Mouse (Mus musculus) neural tube, embryonic 12.5 days (tissue): ENCODE measurements around the gene Syvn1. TPM values are rescaled to one million over a fixed set of nuclear protein-coding genes. Genes with fewer than 3 reads are reported as not detected.

Source experiments
- ATAC-seq: fragments of 200-750 bp; cut with Nextera tagmentation; 2 replicates; pipeline ENCODE4 v1.8.0; 2017; ENCODE audit warnings: low read depth, mild to moderate bottlenecking, moderate TSS enrichment, moderate library complexity; ENCODE audit not compliant: low FRiP score
- H3K27ac ChIP-seq: fragments of 300-500 bp; sonication (generic); 2 replicates; pipeline ENCODE4 v1.5.1; 2016
- H3K27me3 ChIP-seq: fragments of 300-500 bp; sonication (generic); replicated peaks from 2 replicates; pipeline ENCODE4 v1.6.1; 2016; ENCODE audit warnings: mild to moderate bottlenecking
- H3K36me3 ChIP-seq: fragments of 300-500 bp; sonication (generic); 2 replicates; pipeline ENCODE4 v1.6.1; 2016; ENCODE audit warnings: mild to moderate bottlenecking
- H3K4me1 ChIP-seq: fragments of 300-500 bp; sonication (generic); 2 replicates; pipeline ENCODE4 v1.6.1; 2016
- H3K4me2 ChIP-seq: fragments of 300-500 bp; sonication (generic); replicated peaks from 2 replicates; pipeline ENCODE4 v1.6.1; 2016; ENCODE audit warnings: mild to moderate bottlenecking
- H3K4me3 ChIP-seq: fragments of 300-500 bp; sonication (generic); 2 replicates; pipeline ENCODE4 v1.5.1; 2016
- H3K9ac ChIP-seq: fragments of 300-500 bp; sonication (generic); 2 replicates; pipeline ENCODE4 v1.6.1; 2016; ENCODE audit warnings: mild to moderate bottlenecking
- H3K9me3 ChIP-seq: fragments of 300-500 bp; sonication (generic); 2 replicates; pipeline ENCODE4 v1.6.1; 2016; ENCODE audit warnings: mild to moderate bottlenecking
- WGBS: fragments of 180-500 bp; shearing (Covaris S2); methylation state at CpG from one replicate; pipeline ENCODE4 v1.1.7; 2016; 5-methylcytosine and 5-hydroxymethylcytosine counted together
- polyA plus RNA-seq: library from polyadenylated mRNA; unstranded; fragments of >200 nt; fragmentation: Nextera tagmentation; extraction: Ambion mirVana; gene quantifications from 2 replicates; pipeline ENCODE4 v1.2.1, GENCODE M21; 2016

Syvn1 gene
- polyA plus RNA-seq, 1 experiment from 2014 or later = 35.2 TPM

DNA sequence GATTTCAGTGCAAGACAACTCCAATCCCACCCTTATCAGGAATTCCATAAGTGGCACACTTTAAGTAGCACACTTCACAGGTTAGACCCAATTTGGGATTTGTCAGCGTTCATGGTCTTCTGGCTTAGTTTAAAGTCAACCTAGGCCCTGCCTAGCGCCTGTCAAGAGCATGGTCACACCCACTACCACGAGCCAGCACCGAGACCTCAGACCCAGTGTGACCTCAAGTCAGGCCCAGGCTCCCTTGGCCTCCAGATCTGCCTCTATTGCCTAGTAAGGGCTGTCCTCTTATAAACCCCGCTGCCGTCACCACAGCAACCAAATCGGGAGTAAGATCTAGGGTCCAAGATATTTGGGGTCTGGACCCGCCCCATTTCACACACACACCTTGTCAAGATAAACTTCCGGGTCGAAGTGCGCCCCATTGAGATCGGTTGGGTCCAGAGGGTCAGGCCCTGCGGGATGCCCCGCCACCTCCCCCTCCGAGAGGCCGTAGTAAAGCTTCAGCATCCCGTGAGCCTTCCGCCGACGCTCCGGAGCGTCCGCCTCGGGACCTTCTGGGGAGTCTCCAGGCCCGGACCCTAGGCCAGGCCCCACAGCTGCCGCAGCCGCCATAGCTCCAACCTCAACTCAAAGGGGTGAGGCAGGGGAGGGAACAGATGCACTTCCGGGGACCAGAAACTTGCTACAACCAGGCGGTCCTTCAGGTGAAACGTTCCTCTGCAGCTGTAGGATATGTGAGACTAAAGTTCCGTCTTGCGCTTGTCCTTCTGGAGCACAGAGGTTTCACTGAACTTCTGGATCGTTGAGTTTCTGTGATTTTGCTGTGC lies 30.4 kb downstream of the Syvn1 start, which contains the start of gene Vps51:
Gene Vps51, minus strand, starts transcription at position 668 of the 830 bp plus-strand sequence.
- Histone ChIP-seq H3K4me3 (peak within 1 kb of the TSS; percentile 69), H3K4me2 (peak within 1 kb of the TSS; percentile 92), H3K4me1 (peaks cover 8% of the 10 kb centered on the region), H3K36me3 (peaks cover 37% of the 10 kb centered on the region), H3K9ac (peak within 1 kb of the TSS; percentile 61), H3K9me3 (no peaks in the 10 kb centered on the region), H3K27ac (peak within 1 kb of the TSS; percentile 67; the same call in 1 of the 2 replicates), H3K27me3 (no peaks in the 10 kb centered on the region)
- peak; percentile 82 for ATAC-seq
- 2% methylated on average over 33 of the region's 33 CpGs for WGBS

DNA sequence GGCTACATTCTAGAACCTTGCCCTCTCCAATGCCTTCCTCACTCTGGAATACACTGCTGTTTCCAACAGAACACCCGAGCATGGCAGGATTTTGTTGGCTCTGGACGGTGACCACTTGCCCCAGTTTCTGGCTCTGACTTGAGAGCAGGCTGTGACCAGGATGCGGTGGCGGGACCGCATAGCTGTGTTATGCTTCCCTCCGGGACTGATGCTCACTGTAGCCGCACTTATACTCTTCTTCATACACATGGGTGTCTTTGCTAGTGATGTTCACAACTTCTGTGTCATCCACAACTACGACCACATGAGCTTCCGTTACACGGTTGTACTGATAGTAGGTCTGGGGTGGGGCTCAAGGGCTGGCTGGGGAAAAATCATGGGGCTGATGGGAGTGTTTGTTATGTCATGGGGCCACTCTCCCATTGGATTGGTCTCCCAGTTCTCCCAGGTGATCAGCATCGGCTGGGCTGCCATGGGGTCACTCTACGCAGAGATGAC lies 33.7 kb downstream of the Syvn1 start, which contains the start of gene Tmem262:
Gene Tmem262, plus strand, starts transcription at position 51 of the 498 bp plus-strand sequence.
- Histone ChIP-seq H3K9ac (no peak within 1 kb of the TSS), H3K4me1 (peaks cover 19% of the 10 kb centered on the region), H3K4me2 (no peak within 1 kb of the TSS), H3K27ac (no peak within 1 kb of the TSS), H3K36me3 (peaks cover 27% of the 10 kb centered on the region), H3K9me3 (no peaks in the 10 kb centered on the region), H3K27me3 (no peaks in the 10 kb centered on the region), H3K4me3 (no peak within 1 kb of the TSS)
- WGBS = 95% methylated on average over 12 of the region's 12 CpGs
- ATAC-seq = no peak

DNA sequence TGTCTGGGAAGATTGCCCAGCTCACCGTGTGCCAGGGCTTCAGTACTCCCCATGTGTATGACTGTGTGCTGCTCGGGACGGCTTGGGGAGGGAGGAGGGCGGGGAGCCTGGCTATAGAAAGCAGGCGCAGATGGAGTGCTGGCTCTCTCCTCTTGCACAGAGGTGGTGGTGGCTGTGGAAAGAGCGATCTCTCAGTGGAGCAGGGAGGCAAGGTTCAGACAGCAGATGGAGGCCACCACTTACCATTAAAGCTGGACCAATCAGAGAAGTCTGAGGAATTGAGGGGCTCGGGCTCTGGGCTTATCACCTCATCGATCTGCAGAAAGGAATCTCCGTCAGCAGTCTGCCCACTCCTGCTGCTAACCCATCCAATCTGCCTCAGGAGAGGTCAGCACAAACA lies 35.8 kb downstream of the Syvn1 start, which contains the start of gene Gm28374:
Gene Gm28374, minus strand, starts transcription at position 101 of the 400 bp plus-strand sequence.
- 92% methylated on average over 9 of the region's 9 CpGs for WGBS
- peaks cover 22% of the 10 kb centered on the region for H3K4me1 ChIP-seq
- H3K27me3 ChIP-seq = no peaks in the 10 kb centered on the region
- H3K4me2 ChIP-seq = no peak within 1 kb of the TSS
- no peak within 1 kb of the TSS for H3K27ac ChIP-seq
- H3K9ac ChIP-seq = no peak within 1 kb of the TSS
- H3K36me3 ChIP-seq = peaks cover 29% of the 10 kb centered on the region
- H3K4me3 ChIP-seq = no peak within 1 kb of the TSS
- no peaks in the 10 kb centered on the region for H3K9me3 ChIP-seq
- no peak for ATAC-seq

DNA sequence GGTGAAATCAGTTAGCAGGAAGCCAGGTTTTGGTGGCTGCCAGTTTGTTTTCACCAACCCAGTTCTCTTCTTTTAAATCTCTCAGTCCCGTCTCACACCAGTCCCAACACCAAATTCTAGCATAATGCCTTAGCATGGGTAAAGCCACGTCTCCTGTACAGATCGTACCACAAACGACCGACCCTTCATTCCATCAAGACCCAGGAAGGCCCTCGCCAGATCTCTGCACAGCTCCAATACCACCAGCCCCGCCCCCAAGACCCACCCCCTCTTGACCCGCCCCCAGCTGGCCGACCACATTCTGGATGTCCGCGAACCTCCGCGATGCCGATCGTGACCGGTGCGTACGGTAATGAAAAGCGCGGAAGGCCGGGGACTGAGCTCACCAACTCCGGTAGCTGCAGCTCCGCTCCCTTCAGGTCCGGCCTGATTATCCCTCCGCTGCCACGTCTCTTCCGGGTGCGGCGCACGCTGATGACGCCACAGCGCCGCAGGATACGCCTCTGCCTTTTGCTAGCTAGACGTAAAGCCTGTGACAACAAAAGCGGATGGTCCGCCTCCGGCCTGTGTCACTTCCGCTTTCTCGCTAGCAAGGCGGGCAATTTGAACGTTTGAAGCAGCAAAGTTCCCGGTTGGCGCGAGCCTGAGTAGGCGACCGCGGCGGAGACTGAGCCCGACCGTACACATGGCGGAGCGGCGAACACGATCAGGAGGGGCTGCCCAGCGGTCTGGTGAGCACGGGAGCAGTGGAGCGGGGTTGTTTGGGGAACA lies 38.3 kb downstream of the Syvn1 start, which contains the start of the genes Zfpl1 and Cdca5:
Gene Zfpl1, minus strand, starts transcription at position 479 of the 771 bp plus-strand sequence.
Gene Cdca5, plus strand, starts transcription at position 506 of the 771 bp plus-strand sequence.
- peak within 1 kb of the TSS; percentile 84 for H3K4me2 ChIP-seq
- no peaks in the 10 kb centered on the region for H3K9me3 ChIP-seq
- peak; percentile 86 for ATAC-seq
- peaks cover 22% of the 10 kb centered on the region for H3K4me1 ChIP-seq
- peak within 1 kb of the TSS; percentile 73 for H3K9ac ChIP-seq
- H3K27me3 ChIP-seq = no peaks in the 10 kb centered on the region
- under 1% methylated on average over 58 of the region's 58 CpGs for WGBS
- H3K36me3 ChIP-seq = peaks cover 41% of the 10 kb centered on the region
- H3K27ac ChIP-seq = no peak within 1 kb of the TSS
- peak within 1 kb of the TSS; percentile 71 for H3K4me3 ChIP-seq

DNA sequence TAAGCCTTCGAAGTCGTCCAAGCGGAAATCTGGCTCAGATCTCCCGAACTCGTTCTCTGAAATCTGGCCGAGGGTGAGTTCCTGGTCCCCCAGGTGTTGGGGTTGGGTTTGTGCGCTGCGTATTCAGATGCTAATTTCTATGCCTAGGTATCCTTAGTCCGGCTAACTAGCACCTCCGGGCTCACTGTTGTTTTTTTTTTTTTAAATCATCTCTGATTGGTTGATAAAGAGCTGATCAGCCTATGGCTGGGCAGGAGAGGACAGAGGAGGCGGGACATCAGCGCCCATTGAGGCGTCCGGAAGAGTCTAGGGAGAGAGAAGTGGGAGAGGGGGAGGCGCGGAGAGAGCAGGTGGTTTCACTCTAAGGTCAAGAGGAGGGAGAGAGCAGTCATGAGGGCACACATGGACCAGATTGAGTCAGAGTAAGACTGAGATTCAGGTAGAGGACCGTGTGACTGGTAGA lies 39.1 kb downstream of the Syvn1 start:
- H3K27me3 ChIP-seq = no peaks in the 10 kb centered on the region
- H3K27ac ChIP-seq = no peak overlapping the region
- peak overlapping the region; percentile 84 for H3K4me2 ChIP-seq
- no peaks in the 10 kb centered on the region for H3K9me3 ChIP-seq
- peaks cover 41% of the 10 kb centered on the region for H3K36me3 ChIP-seq
- peaks cover 22% of the 10 kb centered on the region for H3K4me1 ChIP-seq
- H3K9ac ChIP-seq = peak overlapping the region; percentile 44; the same call in 1 of the 2 replicates
- H3K4me3 ChIP-seq = peak overlapping the region; percentile 71
- WGBS = under 1% methylated on average over 17 of the region's 17 CpGs
- ATAC-seq = peak; percentile 86

DNA sequence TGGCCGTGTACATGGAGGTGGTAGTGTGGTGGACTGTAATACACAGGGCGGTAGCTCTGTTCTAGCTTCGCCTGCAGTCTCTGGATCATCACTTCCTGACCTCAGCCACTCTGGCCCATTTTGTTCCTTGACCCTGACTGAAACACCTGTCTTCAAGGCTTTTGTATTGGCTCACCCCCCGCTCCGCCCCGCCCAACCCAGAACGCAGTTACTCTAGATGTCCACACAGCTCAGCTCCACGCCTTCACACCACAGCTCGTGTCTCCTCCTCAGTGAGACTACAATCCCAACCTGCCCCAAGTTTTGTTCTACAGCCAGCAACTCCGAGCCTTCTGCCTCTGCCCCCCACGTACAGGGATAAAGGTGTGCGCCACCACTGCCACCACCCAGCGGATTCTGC lies 42.5 kb downstream of the Syvn1 start:
- Histone ChIP-seq H3K4me2 (no peak overlapping the region), H3K36me3 (peaks cover 42% of the 10 kb centered on the region), H3K9ac (no peak overlapping the region), H3K27ac (no peak overlapping the region), H3K9me3 (no peaks in the 10 kb centered on the region), H3K27me3 (no peaks in the 10 kb centered on the region), H3K4me3 (no peak overlapping the region), H3K4me1 (peaks cover 17% of the 10 kb centered on the region)
- no peak for ATAC-seq
- WGBS = 93% methylated on average over 13 of the region's 13 CpGs

DNA sequence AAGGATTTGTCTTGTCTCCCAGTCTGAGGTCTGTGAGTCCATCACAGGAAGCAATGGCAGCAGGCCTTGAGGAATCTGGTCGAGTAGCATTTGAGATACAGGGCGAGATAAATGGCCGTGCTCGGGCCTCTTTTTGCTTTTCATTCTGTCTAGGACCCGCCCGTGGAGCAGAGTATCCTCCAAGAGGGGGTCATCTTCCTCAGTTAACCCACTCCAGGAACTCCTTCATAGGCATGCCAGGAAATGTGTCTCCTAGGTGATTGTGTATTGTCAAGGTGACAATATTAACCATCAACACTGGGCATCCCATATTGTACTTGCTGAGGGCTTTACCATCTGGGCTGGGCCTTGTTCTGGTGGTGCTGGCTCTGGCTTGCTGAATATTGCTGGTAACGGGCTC lies 47.7 kb downstream of the Syvn1 start, which contains the start of gene AC131692.1:
Gene AC131692.1, plus strand, starts transcription at position 301 of the 400 bp plus-strand sequence.
- Histone ChIP-seq H3K36me3 (peaks cover 47% of the 10 kb centered on the region), H3K27ac (no peak within 1 kb of the TSS), H3K4me1 (no peaks in the 10 kb centered on the region), H3K4me3 (no peak within 1 kb of the TSS), H3K9ac (no peak within 1 kb of the TSS), H3K27me3 (no peaks in the 10 kb centered on the region), H3K4me2 (no peak within 1 kb of the TSS), H3K9me3 (no peaks in the 10 kb centered on the region)
- ATAC-seq = no peak
- WGBS = 92% methylated on average over 7 of the region's 7 CpGs

DNA sequence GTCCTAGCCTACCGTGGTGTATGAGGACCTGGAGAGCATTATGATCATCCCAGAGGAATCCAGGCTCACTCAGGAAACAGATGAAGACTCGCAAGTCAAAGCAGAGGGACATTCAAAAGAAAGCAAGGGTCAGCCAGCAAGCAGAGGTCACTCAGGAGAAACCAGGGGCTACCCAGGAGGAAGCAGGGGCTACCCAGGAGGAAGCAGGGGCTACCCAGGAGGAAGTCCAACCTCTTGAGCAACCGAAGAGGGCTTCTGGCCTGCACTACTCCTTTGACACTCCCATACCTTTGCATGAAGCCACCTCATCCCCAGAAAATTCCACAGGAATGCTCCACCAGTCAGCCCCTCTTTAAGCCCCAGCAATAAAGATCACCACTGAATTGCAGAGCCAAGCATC lies 51.5 kb downstream of the Syvn1 start:
- H3K4me3 ChIP-seq = no peak overlapping the region
- no peaks in the 10 kb centered on the region for H3K4me1 ChIP-seq
- peaks cover 23% of the 10 kb centered on the region; the same call in 1 of the 2 replicates for H3K36me3 ChIP-seq
- no peak overlapping the region for H3K9ac ChIP-seq
- no peak for ATAC-seq
- no peak overlapping the region for H3K27ac ChIP-seq
- WGBS = 95% methylated on average over 3 of the region's 3 CpGs
- H3K4me2 ChIP-seq = no peak overlapping the region
- H3K27me3 ChIP-seq = no peaks in the 10 kb centered on the region
- H3K9me3 ChIP-seq = no peaks in the 10 kb centered on the region

DNA sequence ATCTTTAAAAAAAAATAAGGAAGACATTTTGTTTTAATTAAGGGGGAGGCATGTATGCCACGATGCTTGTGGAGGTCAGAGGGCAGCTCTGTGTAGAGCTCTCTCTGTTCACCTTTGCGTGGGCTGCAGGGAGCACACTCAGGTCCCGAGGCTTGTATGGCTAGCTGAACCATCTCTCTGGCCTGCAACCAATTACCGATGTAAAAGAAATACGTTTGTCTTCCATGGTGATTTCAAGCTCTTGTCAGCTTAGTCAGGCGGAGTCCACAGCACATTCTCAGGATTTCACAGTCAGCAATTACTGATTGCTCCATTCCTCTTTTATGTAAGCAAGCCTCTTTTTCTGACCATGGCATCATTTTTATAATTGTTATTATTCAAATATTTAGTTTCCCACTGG lies 54.8 kb downstream of the Syvn1 start:
- peaks cover 6% of the 10 kb centered on the region; the same call in 1 of the 2 replicates for H3K36me3 ChIP-seq
- H3K9ac ChIP-seq = no peak overlapping the region
- H3K9me3 ChIP-seq = no peaks in the 10 kb centered on the region
- no peak overlapping the region for H3K27ac ChIP-seq
- no peaks in the 10 kb centered on the region for H3K4me1 ChIP-seq
- H3K4me3 ChIP-seq = no peak overlapping the region
- H3K4me2 ChIP-seq = no peak overlapping the region
- ATAC-seq = no peak
- no peaks in the 10 kb centered on the region for H3K27me3 ChIP-seq
- 51% methylated on average over 6 of the region's 6 CpGs for WGBS

DNA sequence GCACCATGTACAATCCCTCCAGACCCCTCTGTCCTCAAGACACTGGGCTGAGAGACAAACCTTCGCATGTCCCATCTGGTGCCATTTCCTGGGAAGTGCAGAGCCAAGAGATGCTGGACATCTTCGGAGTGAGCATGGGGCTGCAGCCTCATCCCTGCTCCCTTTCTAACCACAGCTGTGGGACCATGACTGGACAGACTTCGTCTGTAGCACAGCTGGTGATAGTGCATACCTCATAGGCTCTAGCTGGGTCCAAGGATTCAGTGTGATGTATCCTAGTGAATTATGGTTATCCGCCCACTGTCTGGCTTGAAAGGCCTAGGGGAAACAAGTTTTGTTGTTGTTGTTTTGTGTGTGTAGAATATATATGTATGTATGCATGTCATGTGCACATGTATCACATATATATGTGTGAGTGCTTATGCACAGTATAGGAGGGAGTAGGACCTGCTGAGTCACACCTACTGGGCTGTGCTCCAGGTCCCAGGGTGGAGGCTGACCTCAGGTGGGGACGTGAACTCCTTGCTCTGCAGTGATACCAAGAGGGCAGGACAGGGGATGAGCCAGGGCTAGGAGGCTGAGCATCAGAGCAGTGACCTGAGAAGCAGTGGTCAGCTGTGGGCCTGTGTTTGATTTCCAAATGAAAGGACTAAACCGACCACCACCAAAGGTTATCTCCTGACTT lies 55.9 kb downstream of the Syvn1 start:
- H3K27me3 ChIP-seq = no peaks in the 10 kb centered on the region
- H3K9ac ChIP-seq = no peak overlapping the region
- no peak overlapping the region for H3K4me3 ChIP-seq
- H3K9me3 ChIP-seq = no peaks in the 10 kb centered on the region
- H3K4me2 ChIP-seq = no peak overlapping the region
- peaks cover 6% of the 10 kb centered on the region; the same call in 1 of the 2 replicates for H3K36me3 ChIP-seq
- WGBS = 85% methylated on average over 6 of the region's 6 CpGs
- no peak for ATAC-seq
- no peak overlapping the region for H3K27ac ChIP-seq
- no peaks in the 10 kb centered on the region for H3K4me1 ChIP-seq
